ENCODE assay signal across 8 mouse cellular contexts in genomic region chr9:4310706-4311105, GRCm38 (mm10). TPM values are rescaled to one million over a fixed set of nuclear protein-coding genes. Genes with fewer than 3 reads are reported as not detected.
A peak's percentile ranks its signal among the peaks of the same experiment; 100 is the strongest.
DNase-seq lines count a peak whose midpoint lies in the region; ATAC-seq and TF ChIP-seq lines count a peak whose summit lies in the region.

No protein-coding gene starts in this region.

- no peaks in the 10 kb centered on the region for H3K27me3 ChIP-seq in heart, embryonic 15.5 days
- no peaks in the 10 kb centered on the region for H3K27me3 ChIP-seq in intestine, embryonic 15.5 days (replicated peaks)
- H3K27me3 ChIP-seq in myocyte (ENCODE audit: control insufficient read depth, insufficient read depth, insufficient read length) = no peaks in the 10 kb centered on the region

- H3K4me2 ChIP-seq in heart, embryonic 15.5 days = peak overlapping the region; percentile 82
- H3K4me2 ChIP-seq in intestine, embryonic 15.5 days (replicated peaks) = peak overlapping the region; percentile 56
- H3K4me2 ChIP-seq in myocyte (ENCODE audit: low read depth) = peak overlapping the region; percentile 94

- no peak for ATAC-seq in heart, embryonic 15.5 days (replicated peaks; ENCODE audit: insufficient number of reproducible peaks, insufficient read depth, low FRiP score, low read depth)
- peak; percentile 9; the same call in 1 of the 2 replicates for ATAC-seq in common myeloid progenitor, adult 5-6 weeks (replicated peaks; ENCODE audit: low read depth, poor library complexity, severe bottlenecking)
- ATAC-seq in intestine, embryonic 15.5 days = no peak

- H3K4me3 ChIP-seq in heart, embryonic 15.5 days = peak overlapping the region; percentile 89
- peak overlapping the region; percentile 62; the same call in 1 of the 2 replicates for H3K4me3 ChIP-seq in intestine, embryonic 15.5 days (replicated peaks)
- H3K4me3 ChIP-seq in myocyte = peak overlapping the region; percentile 92

- DNase-seq in heart, postnatal 25 days (ENCODE audit: low spot score) = no peak
- DNase-seq in right cerebral cortex, postnatal 36 days (ENCODE audit: low spot score in 2 of 2) = no peak
- no peak for DNase-seq in lung, postnatal 36 days
- DNase-seq in adrenal gland, adult 8-10 months = no peak

- H3K9ac ChIP-seq in heart, embryonic 15.5 days = no peak overlapping the region; the same call in 1 of the 2 replicates
- peak overlapping the region; percentile 68 for H3K9ac ChIP-seq in intestine, embryonic 15.5 days

- intact Hi-C loops in heart, postnatal 25 days (cut with DNase I) = loop anchor here (5.0 kb wide), 1 partner anchor 67 kb away; the partner anchor contains the start of gene Msantd4

- peaks cover 4% of the 10 kb centered on the region; the same call in 1 of the 2 replicates for H3K36me3 ChIP-seq in heart, embryonic 15.5 days
- no peaks in the 10 kb centered on the region for H3K36me3 ChIP-seq in intestine, embryonic 15.5 days
- H3K36me3 ChIP-seq in myocyte (ENCODE audit: control insufficient read depth, insufficient read depth) = no peaks in the 10 kb centered on the region

- peaks cover 21% of the 10 kb centered on the region for H3K79me2 ChIP-seq in myocyte (ENCODE audit: control insufficient read depth, insufficient read depth)

- TF ChIP-seq POLR2A in myocyte (IDR thresholded peaks at IDR 0.05; ENCODE audit: insufficient read length, low read depth) = no peak

- no peaks in the 10 kb centered on the region for H3K9me3 ChIP-seq in heart, embryonic 15.5 days (replicated peaks)
- H3K9me3 ChIP-seq in intestine, embryonic 15.5 days = no peaks in the 10 kb centered on the region

- H3K4me1 ChIP-seq in heart, embryonic 15.5 days (replicated peaks) = peaks cover 19% of the 10 kb centered on the region
- no peaks in the 10 kb centered on the region; the same call in 1 of the 2 replicates for H3K4me1 ChIP-seq in intestine, embryonic 15.5 days (replicated peaks)

- peak overlapping the region; percentile 94; the same call in 1 of the 2 replicates for H3K27ac ChIP-seq in heart, embryonic 15.5 days
- H3K27ac ChIP-seq in intestine, embryonic 15.5 days = no peak overlapping the region

- H3ac ChIP-seq in myocyte (ENCODE audit: control insufficient read depth, insufficient read length) = peak overlapping the region; percentile 90

- WGBS in heart, embryonic 15.5 days = 45% methylated on average over 3 of the region's 3 CpGs
- WGBS in intestine, embryonic 15.5 days = 63% methylated on average over 3 of the region's 3 CpGs

TF ChIP-seq in myocyte, 11 proteins besides CTCF, POLR2A, EP300 and RAD21:
- TF ChIP-seq MYOD1 (IDR thresholded peaks at IDR 0.05; ENCODE audit: control insufficient read depth in 1 of 3, insufficient read length in 2 of 3, low read depth in 2 of 3) = no peak
- TF ChIP-seq USF1 (IDR thresholded peaks at IDR 0.05; ENCODE audit: low read depth) = no peak
- no peak for TF ChIP-seq TCF12 (IDR thresholded peaks at IDR 0.05; ENCODE audit: insufficient read depth, poor library complexity, severe bottlenecking)
- TF ChIP-seq REST (IDR thresholded peaks at IDR 0.05; ENCODE audit: insufficient read depth, insufficient read length) = no peak
- TF ChIP-seq CEBPB (IDR thresholded peaks at IDR 0.05; ENCODE audit: insufficient read depth, poor library complexity, severe bottlenecking) = no peak
- no peak for TF ChIP-seq E2F4 (IDR thresholded peaks at IDR 0.05; ENCODE audit: insufficient read depth)
- no peak for TF ChIP-seq TCF3 (IDR thresholded peaks at IDR 0.05; ENCODE audit: insufficient read length, low read depth)
- no peak for TF ChIP-seq MAX (IDR thresholded peaks at IDR 0.05; ENCODE audit: low read depth)
- TF ChIP-seq SRF (IDR thresholded peaks at IDR 0.05; ENCODE audit: control insufficient read depth, insufficient read length, low read depth) = no peak
- no peak for TF ChIP-seq MYOG (IDR thresholded peaks at IDR 0.05; ENCODE audit: control insufficient read depth in 1 of 3, insufficient read depth in 1 of 3, insufficient read length in 2 of 3, low read depth in 2 of 3)
- TF ChIP-seq POLR2AphosphoS2 (IDR thresholded peaks at IDR 0.05; ENCODE audit: insufficient read length, low read depth) = no peak

RNA-seq across cellular contexts. Expression of gene Kbtbd3, which starts 1.1 kb away (rescaled TPM):
- 8.3 and 10.5 TPM in 2 replicates for polyA plus RNA-seq in heart, embryonic 15.5 days (2015; fragmentation: Nextera tagmentation; extraction: Ambion mirVana)
- 1 to 10 TPM; 9.0 to 9.3 TPM for total RNA-seq in heart, postnatal 25 days (2021)
- 4.5 and 6.3 TPM in 2 replicates for total RNA-seq in common myeloid progenitor, adult 5-6 weeks (2017)
- polyA plus RNA-seq in intestine, embryonic 15.5 days (2015; fragmentation: Nextera tagmentation; extraction: Ambion mirVana) = 5.1 and 5.9 TPM in 2 replicates
- polyA plus RNA-seq in myocyte (2012; fragmentation: generic; extraction: Trizol) = 0.85 TPM
- 1 to 10 TPM; 3.4 to 4.4 (median 3.8) TPM for total RNA-seq in adrenal gland, adult 8-10 months (2022)

RNA-seq across cellular contexts. Expression of gene Aasdhppt, which starts 1.4 kb away (rescaled TPM):
- 22.5 and 27.9 TPM in 2 replicates for polyA plus RNA-seq in heart, embryonic 15.5 days (2015; fragmentation: Nextera tagmentation; extraction: Ambion mirVana)
- total RNA-seq in heart, postnatal 25 days (2021) = 10 to 100 TPM; 19.5 to 19.6 TPM
- 29.4 and 32.1 TPM in 2 replicates for total RNA-seq in common myeloid progenitor, adult 5-6 weeks (2017)
- polyA plus RNA-seq in intestine, embryonic 15.5 days (2015; fragmentation: Nextera tagmentation; extraction: Ambion mirVana) = 27.9 and 34.1 TPM in 2 replicates
- 7.6 TPM for polyA plus RNA-seq in myocyte (2012; fragmentation: generic; extraction: Trizol)
- 10 to 100 TPM; 22.4 to 28.0 (median 25.2) TPM for total RNA-seq in adrenal gland, adult 8-10 months (2022)
